Mouse (Mus musculus) spleen, adult 18-20 months (tissue): ENCODE data around the gene Ypel5.

Source experiments
- DNase-seq, 2 experiments: peaks; one replicate each; pipeline ENCODE4 v3.0.0; 2022; ENCODE audit warnings: mixed read lengths in 2 of 2

Gene Ypel5

GRCm38 (mm10) chr17:72836158-72837115, at the start of gene Ypel5:
Ypel5 (plus strand) TSS chr17:72836453.
- DNase-seq: peak; percentile 94 to 99

GRCm38 (mm10) chr17:72787886-72788436, 48.3 kb upstream of the Ypel5 start:
- DNase-seq: no peak

GRCm38 (mm10) chr17:72793278-72793677, 43.0 kb upstream of the Ypel5 start:
- DNase-seq: no peak

- no peak for DNase-seq
Measured at GRCm38 (mm10) chr17:72794660-72795059, 41.6 kb upstream of the Ypel5 start.

GRCm38 (mm10) chr17:72795392-72796047, 40.7 kb upstream of the Ypel5 start:
- no peak for DNase-seq

DNA sequence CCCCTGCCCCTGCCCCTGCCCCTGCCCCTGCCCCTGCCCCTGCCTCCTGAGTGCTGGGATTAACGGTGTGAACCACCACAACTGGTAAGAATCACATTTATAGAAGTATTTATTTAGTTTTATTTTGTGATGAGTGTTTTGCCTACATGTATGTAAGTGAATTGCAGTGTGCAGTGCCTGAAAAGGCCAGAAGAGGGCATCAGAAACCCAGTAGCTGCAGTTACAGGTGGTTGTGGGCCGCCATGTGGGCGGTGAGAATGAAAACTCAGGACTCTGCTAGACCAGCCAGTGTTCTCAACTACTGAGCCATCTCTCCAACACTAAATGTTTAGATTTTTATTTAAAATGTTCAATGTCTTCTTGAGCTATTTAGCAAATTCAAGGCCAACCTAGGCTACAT, 39.7 kb upstream of the Ypel5 start:
- DNase-seq: no peak

DNA sequence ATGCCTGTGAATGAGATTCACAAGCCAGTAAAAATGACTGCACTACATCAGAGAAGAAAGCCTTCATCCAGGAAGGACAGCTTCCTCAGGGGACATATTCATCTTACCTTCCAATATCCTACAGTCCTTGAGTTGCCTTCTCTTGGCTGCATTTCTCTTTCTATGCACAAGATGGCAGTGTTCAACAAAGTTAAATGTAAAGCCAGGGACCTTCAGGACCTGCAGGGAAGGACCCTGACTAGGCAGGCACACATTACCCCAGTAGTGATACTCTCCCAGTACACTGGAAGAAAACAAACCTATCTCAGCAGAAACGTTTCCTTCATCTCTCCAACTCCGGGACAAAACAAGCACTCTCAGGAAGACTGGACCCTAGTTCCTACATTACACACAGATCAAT, 38.4 kb upstream of the Ypel5 start:
- peak in 1 of 2 experiments; percentile 20 for DNase-seq

DNA sequence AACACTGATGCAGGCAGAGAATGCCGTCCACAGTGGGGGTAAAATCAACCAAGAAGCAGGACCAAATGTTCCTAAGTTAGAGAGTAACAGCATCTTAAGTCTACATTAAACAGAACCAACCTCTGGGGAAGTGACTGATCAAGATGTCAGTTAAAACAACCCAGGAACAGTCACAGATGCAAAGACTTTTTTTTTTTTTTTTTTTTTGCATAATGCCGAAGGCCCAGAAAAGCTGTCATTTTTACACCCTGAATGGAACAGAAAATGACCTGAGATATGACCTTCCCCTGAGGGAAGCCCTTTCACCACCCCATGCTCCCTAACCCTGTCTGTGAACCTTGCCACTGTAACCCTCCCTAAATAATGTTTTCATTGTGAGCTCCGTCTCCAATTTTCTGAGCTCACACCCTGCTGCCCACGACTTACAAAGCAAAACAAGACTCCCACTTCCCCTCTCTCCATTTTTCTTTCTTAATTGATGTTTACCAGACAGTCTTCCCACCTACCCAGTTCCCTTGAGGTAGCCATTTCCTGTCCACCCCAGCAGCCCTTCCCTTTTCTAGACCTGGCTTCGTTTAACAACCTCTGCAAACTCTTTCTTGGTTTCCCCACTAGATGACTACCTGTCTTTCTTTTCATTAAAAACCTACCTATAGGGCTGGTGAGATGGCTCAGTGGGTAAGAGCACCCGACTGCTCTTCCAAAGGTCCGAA, 26.2 kb upstream of the Ypel5 start:
- no peak for DNase-seq

DNA sequence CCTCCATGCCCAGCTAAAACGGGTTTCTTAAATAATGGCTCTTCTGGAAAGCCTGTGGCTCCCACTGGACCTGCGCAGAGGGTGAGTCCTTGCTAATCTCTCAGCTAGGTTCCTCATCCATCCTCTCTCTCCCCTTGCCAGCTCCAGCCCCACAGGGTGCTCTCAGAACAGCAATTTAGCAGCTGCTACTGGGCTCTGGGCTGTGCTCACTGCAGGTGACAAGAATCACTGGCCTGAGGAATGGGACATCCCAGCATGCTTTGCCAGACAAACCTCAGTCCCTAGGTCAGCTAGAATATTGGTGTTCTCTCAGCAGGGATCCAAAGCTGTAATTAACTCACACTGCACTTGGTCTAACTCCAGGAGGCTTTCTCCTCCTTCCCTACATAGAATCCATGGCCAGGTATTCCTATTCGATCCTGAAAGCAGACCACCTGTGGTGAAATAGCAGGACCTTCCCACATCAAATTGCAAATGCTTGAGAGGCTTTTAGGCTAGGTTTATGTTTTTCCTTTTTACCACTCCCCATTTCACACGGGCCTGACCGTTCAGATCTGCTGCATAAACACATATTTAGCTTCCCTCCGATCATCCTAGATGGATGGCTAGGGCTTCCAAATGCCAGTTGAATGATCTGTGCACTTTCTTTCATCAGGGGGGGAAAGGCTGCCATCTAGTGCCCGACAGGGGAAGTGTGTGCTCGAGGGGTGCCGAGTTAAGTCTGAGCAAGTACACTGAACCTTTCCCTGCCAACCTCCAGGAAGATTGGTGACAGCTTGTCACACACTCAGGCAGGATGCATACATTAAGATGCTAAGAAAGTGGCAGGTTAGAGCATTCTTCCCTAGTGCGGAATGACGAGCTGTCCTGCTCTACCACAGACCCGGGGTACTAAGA, 22.6 kb upstream of the Ypel5 start:
- DNase-seq: peak; percentile 29 to 63

DNA sequence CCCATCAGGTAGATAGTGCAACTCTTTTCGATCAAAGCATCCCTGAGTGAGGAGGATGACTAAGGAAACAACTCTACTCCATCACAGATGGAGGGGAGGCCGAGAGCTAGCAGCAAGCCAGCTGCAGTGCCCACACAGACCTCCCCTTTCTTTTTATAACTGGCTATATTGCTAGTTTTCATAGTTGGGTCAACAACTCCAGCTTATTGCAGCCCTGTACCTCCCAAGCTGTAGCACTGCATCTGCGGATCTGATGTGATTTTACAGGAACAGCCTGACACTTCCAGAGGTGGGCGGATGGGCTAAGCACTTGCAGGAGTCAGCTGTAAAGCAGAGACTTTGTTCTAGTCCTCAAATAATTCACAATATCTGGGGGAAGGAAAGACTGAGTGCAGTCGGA, 18.7 kb upstream of the Ypel5 start:
- DNase-seq: no peak

DNA sequence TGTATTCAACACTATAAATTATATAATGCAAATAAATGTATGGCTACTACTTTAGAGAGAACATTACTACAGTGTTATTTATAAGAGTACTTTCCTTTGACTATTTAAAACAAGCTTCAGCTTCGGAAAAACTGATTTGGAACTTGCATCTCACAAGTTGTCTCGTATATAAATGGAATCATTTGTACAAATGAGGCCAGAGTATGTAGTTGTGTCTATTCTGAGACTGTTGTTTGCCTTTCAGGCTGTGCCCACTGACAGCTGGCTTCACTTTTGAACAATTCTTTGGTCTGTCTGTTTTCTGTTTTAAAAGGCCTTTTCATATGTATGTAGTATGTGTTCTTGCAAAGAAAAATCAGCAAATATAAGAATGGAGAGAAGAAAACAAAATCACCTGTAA, 16.5 kb upstream of the Ypel5 start:
- DNase-seq: no peak

DNA sequence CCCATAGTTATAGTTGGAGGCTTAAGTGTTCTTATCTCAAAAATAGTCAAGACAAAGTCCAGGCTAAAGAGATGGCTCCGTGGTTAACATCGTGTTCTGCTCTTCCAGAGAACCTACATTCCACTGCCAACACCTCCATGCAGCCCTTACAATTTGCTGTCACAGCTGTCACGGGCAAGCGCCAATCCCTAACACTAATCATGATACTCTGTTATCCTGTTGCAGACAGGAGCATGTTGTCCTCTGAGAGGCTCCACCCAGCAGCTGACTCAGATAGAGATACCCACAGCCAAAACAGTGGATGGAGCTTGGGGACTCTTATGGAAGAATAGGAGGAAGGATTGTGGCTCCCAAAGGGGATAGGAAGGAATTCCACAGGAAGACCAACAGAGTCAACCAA, 15.8 kb upstream of the Ypel5 start:
- DNase-seq: no peak

DNA sequence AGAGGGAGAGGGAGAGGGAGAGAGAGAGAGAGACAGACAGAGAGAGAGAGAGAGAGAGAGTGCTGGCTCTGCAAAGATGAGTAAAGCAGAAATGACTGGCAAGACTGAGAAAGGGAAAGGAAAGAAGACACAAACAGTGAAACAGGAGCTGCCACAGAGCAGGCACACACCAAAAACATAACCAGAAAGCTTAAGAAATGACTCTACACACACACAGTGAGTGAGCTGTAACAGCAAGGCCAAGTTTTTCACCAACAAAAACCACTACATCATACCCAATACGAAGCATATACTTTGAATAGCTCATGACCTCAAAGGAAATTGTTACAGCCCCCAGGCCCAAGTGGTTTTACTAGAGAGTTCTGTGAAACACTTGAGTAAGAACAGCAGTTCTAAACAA, 14.3 kb upstream of the Ypel5 start:
- no peak for DNase-seq

DNA sequence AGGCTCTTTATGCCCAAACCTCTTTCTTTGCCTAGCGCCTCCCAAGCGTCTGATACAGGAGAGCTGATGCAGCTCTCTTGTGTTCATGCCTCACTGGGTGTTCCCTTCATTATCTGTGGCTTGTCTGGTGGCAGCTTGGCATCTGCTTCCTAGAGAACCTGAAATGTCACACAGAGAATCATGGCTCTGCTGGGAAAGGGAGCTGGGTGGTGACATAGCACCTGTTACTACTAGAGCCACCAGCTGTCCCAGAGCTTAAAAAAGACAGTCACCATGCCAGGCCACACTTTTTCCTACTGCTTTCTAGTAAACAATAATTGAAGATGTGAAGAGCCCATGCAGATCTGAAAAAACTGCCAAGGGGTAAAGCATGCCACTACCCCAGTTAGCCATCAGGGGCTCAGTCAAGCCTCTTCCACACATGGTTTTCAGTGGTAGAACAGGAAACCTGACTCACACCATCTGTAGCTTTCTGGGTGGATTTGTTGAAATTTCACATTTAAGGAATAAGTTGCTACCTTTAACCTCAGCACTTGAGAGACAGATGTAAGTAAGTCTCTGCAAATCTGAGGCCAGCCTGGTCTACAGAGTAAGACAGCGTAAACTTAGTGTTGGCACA, 9.2 kb upstream of the Ypel5 start:
- DNase-seq: no peak

- DNase-seq: no peak
Measured at GRCm38 (mm10) chr17:72828027-72828678, 8.1 kb upstream of the Ypel5 start.

- DNase-seq: no peak
Measured at GRCm38 (mm10) chr17:72828687-72829086, 7.6 kb upstream of the Ypel5 start.

DNA sequence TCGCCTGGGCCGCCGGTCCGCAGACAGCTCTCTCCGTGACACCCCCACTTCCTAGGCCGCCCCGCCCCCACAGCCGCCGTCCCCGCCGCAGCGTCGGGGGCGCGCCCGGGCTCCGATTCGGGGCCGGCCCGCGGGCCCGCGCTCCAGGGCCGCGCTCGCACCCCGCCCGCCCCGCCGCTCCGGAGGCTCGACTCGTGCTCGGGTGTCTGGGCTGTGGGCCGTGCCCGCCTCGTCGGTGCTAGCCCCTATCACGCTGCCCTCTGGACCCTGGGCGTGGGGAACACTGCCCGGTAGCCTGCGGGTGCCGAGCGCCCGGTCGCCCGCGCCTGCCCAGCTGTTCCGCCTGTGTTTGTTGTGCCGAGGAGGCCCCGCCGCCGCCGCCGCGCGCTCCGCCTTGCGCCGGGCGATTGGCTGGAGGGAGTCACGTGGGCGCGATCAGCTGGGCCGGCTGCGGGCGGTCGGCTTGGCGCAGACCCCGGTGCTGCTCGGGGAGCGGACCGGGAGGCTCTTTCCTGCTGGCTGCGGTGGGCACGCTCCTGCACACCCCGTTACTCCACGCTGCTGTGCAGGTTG, 973 bp downstream of the Ypel5 start:
- peak; percentile 86 to 90 for DNase-seq

- no peak for DNase-seq
Measured at GRCm38 (mm10) chr17:72837824-72838474, 1.7 kb downstream of the Ypel5 start.

DNA sequence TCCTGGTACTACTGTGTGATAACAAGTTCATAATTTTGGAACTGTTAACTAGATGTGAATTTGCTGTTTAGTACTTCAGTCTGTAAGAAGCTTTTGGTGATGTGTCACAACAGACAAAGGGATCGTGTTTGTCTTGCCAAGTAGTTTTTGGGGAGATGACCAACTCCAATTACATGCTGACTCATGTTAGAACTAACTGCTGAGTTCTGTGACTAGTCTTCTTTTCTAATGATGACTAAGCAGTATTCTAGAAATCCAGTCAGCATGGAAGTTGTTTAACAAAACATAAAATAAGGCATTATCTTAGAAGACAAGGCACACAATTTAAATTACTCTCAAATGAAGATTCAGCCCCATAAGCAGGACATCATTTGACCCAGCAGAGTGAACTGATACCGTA, 2.7 kb downstream of the Ypel5 start:
- no peak for DNase-seq

DNA sequence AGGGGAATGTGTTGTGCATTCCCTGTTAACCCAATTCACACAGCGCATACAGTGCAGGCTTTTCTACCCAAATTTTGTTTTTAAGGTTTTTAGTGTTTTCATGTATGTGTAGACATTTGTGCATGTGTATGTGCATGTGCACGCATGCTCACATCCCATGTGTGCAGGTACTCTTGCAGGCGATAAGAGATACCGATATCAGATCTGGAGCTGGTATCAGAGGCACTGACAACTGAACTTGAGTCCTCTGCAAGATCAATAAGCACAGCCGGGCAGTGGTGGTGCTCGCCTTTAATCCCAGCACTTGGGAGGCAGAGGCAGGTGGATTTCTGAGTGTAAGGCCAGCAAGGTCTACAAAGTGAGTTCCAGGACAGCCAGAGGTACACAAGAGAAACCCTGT, 8.1 kb downstream of the Ypel5 start:
- DNase-seq: no peak
